Mouse (Mus musculus): Measurements from ENCODE around the gene Rhoa. TPM values are rescaled to one million over a fixed set of nuclear protein-coding genes. Genes with fewer than 3 reads are reported as not detected.

Gene Rhoa
- polyA plus RNA-seq, 1 experiment from 2014 or later, result 290 TPM

DNA sequence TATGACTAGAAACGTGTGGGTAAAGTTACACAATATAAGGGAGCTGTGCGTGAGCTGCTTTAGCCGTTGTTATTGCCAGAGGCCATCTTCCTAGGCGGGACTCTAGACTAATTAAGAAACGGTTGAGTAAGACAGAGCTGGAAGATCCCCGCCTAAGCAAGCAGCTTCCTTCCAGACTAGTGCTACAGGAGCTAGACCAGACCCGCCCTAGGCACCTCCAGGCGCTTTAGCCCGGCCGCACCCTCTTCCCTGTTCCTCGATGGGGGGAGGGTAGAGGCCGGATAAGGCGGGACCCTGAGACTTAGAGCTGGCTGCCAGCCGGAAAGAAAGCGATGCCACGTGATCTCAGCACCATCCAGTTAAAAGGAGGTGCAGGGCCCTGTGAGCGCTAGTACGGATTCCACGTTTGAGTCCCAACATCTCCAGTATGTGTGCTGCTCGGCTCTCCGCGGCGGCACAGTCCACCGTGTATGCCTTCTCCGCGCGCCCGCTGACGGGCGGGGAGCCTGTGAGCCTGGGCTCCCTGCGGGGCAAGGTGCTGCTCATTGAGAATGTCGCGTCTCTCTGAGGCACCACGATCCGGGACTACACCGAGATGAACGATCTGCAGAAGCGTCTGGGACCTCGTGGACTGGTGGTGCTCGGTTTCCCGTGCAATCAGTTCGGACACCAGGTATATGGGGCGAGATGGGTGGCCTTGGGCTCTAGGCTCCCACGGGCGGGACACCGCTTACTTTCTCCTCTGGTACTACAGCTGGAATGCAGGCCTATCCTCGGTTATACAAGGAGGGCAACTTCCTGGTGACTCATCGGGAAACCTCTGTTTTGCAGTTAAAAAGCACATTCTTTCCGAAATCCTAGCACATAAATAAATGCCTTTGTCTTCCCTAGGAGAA is 33.2 kb downstream of the Rhoa start, which contains the start of gene Gpx1:
Gene Gpx1 (plus strand): TSS at position 18 of the 896 bp plus-strand sequence.
- DNase-seq (ENCODE audit: extremely low spot score, low spot score), result peak; percentile 91
- WGBS, result under 1% methylated on average over 49 of the region's 49 CpGs
- peaks cover 56% of the 10 kb centered on the region for H3K36me3 ChIP-seq (replicated peaks)
- peaks cover 41% of the 10 kb centered on the region for H3K4me1 ChIP-seq
- peak within 1 kb of the TSS; percentile 92 for H3K27ac ChIP-seq
- H3K9me3 ChIP-seq, result no peaks in the 10 kb centered on the region
- H3K4me3 ChIP-seq, result peak within 1 kb of the TSS; percentile 68
- H3K27me3 ChIP-seq (ENCODE audit: poor library complexity, severe bottlenecking), result no peaks in the 10 kb centered on the region

DNA sequence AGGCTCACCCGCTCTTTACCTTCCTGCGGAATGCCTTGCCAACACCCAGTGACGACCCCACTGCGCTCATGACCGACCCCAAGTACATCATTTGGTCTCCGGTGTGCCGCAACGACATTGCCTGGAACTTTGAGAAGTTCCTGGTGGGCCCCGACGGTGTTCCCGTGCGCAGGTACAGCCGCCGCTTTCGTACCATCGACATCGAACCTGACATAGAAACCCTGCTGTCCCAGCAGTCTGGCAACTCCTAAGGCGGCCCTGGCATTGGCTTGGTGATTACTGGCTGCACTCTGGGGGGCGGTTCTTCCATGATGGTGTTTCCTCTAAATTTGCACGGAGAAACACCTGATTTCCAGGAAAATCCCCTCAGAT is 33.9 kb downstream of the Rhoa start:
- Histone ChIP-seq H3K9me3 (no peaks in the 10 kb centered on the region), H3K4me3 (peak overlapping the region; percentile 68), H3K27ac (peak overlapping the region; percentile 92), H3K27me3 (ENCODE audit: poor library complexity, severe bottlenecking) (no peaks in the 10 kb centered on the region), H3K36me3 (replicated peaks) (peaks cover 48% of the 10 kb centered on the region), H3K4me1 (peaks cover 41% of the 10 kb centered on the region)
- DNase-seq (ENCODE audit: extremely low spot score, low spot score), result no peak
- WGBS, result 18% methylated on average over 20 of the region's 20 CpGs

DNA sequence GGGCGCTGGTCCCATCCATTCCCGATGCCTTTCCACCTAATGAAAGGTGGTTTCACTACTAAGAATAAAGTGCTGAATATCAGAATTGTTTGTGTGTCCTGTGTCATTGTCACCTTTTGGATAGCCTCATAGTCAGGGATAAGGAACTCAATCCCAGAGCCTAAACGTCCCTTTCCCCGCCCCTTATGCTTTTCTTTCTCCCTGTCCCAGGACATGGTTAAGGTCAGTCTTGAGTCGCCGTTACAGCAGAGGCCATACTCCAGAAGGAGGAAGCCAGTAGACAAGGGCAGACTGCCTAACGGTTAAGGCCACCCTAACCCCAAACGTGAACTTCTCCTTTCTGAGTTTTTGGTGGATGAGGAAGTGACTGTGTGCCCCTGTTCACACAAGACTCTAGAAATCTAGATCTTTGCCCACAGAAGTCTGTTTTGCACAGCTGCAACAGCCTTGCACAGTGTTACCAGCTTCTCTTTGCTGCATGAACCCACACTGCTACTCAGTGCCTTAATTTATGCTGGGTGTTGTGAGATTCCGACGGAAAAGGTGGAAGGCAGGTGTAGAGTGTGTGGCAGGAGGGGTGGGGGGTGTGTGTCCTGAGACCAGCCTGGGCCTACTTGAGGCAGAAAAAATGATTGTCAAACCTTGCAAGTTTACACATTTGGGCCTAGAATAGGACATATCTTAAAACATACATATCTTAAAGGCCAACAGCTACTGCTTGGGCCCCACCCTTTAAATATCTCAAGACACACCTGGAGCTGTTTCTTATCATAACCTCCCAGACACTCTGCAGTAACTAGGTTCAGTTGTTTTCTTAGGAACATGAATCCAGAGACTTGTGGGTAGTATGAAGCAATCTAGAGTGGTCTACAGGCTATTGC is 34.6 kb downstream of the Rhoa start:
- Histone ChIP-seq H3K4me1 (peaks cover 41% of the 10 kb centered on the region), H3K27me3 (ENCODE audit: poor library complexity, severe bottlenecking) (no peaks in the 10 kb centered on the region), H3K4me3 (peak overlapping the region; percentile 68), H3K36me3 (replicated peaks) (peaks cover 42% of the 10 kb centered on the region), H3K9me3 (no peaks in the 10 kb centered on the region), H3K27ac (peak overlapping the region; percentile 92)
- DNase-seq (ENCODE audit: extremely low spot score, low spot score), result no peak
- 74% methylated on average over 10 of the region's 10 CpGs for WGBS

DNA sequence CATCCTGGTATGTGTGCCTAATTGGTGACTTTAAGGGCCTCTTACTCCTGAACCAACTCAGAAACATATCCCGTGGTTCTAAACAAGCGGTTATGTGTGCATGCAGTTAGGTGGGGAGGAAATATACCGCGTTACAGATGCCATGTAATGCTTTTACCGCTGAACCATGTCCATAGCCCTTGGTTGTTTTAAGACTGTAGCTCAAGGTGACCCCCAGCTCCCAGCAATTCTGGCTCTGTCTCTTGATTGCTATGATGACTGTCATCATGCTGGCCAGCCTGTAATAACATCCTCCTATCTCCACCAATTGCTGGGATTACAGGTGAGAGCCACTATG is 35.2 kb downstream of the Rhoa start:
- WGBS, result 91% methylated on average over 5 of the region's 5 CpGs

DNA sequence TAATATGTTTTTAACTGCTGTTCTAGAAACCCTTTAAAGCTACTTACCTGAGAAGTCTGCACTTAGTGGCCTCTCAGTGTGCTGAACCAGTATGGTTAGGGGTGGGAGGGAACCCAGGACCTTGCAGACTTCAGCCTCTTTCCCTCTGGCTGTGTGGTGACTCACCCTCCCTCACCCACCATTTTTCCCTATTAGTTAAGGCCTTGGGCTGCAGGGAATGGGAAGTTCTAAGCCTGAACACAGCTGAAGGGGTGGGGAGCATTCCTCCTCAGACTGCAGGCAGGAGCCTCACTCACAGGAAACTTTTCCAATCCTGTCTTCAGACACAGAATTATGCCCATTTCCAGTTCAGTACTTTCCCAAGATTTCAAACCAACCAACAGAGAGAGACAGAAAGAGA is 35.9 kb downstream of the Rhoa start:
- Histone ChIP-seq H3K4me3 (no peak overlapping the region), H3K27me3 (ENCODE audit: poor library complexity, severe bottlenecking) (no peaks in the 10 kb centered on the region), H3K27ac (peak overlapping the region; percentile 54; the same call in 1 of the 2 replicates), H3K36me3 (replicated peaks) (peaks cover 29% of the 10 kb centered on the region), H3K4me1 (peaks cover 45% of the 10 kb centered on the region), H3K9me3 (no peaks in the 10 kb centered on the region)
- DNase-seq (ENCODE audit: extremely low spot score, low spot score), result no peak

More for the DNA sequence above, 35.2 kb downstream of the Rhoa start:
- Histone ChIP-seq H3K27me3 (ENCODE audit: poor library complexity, severe bottlenecking) (no peaks in the 10 kb centered on the region), H3K27ac (peak overlapping the region; percentile 36; the same call in 1 of the 2 replicates), H3K4me3 (no peak overlapping the region), H3K36me3 (replicated peaks) (peaks cover 36% of the 10 kb centered on the region), H3K9me3 (no peaks in the 10 kb centered on the region), H3K4me1 (peaks cover 41% of the 10 kb centered on the region)
- no peak for DNase-seq (ENCODE audit: extremely low spot score, low spot score)

DNA sequence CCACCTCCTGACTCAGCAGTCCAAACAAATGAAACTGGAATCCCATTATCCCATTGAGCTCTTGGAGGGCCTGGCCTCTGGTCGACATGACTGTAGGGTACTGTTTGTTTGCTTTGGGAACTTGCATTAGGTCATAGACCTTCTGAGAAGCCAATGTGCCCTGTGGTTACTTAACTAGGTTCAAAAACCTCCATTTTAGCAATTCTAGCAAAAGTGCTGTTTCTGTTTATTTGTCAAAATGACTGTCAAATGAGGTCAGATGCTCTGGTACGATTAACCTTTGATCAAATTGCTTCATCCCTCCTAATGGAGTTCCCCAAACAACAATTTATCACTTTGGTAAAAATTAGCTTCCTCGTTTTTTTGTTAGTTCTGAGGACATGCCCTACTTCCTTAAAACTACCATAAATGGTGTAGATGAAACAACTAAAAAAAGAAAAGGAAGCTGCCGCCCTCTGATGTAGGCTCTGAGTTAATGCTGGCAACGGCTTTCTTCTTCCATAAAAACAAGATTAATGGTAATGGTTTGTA is 36.4 kb downstream of the Rhoa start:
- Histone ChIP-seq H3K9me3 (no peaks in the 10 kb centered on the region), H3K4me1 (peaks cover 50% of the 10 kb centered on the region), H3K36me3 (replicated peaks) (peaks cover 28% of the 10 kb centered on the region), H3K27me3 (ENCODE audit: poor library complexity, severe bottlenecking) (no peaks in the 10 kb centered on the region), H3K27ac (peak overlapping the region; percentile 54; the same call in 1 of the 2 replicates), H3K4me3 (no peak overlapping the region)
- WGBS, result 66% methylated on average over 5 of the region's 5 CpGs
- DNase-seq (ENCODE audit: extremely low spot score, low spot score), result no peak

DNA sequence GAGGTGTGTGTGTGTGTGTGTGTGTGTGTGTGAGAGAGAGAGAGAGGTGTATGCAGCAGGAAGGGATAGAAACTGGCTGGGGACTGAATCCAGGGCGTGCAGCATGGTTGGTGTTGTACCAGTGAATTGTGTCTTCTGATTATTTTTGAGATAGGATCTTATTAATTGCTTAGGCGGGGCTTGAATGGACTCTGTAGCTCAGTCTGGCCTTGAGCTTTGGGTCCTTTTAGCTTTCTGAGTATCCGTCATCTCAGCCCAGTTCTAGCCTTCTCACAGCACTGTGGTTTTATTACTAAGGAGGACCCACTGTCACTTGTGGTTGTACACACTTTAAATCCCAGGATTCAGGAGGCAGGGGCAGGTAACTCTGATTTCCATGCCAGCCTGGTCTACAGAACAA is 37.4 kb downstream of the Rhoa start:
- H3K27ac ChIP-seq, result 0 out of 2 replicates have a peak overlapping the region, but pooled peaks have one; percentile 16
- DNase-seq (ENCODE audit: extremely low spot score, low spot score), result no peak
- no peaks in the 10 kb centered on the region for H3K27me3 ChIP-seq (ENCODE audit: poor library complexity, severe bottlenecking)
- H3K4me1 ChIP-seq, result peaks cover 44% of the 10 kb centered on the region
- H3K9me3 ChIP-seq, result no peaks in the 10 kb centered on the region
- H3K36me3 ChIP-seq (replicated peaks), result peaks cover 20% of the 10 kb centered on the region
- H3K4me3 ChIP-seq, result no peak overlapping the region
- 79% methylated on average over 3 of the region's 3 CpGs for WGBS

DNA sequence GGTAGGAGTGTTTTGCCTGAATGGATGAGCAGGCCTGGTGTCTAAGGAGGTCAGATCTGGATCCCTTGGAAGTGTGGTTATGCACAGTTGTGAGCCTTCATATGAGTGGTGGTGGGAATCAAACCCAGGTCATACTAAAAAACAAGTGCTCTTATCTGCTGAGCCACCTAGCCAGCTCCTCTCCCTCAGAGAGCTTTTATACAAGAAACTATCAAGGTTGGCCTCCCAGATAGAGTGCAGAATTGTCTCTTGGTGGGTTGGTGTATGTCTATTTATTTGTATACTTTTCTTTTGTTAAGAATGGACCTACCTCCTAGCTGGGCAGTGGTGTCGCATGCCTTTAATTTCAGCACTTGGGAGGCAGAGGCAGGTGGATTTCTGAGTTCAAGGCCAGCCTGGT is 37.9 kb downstream of the Rhoa start:
- no peak for DNase-seq (ENCODE audit: extremely low spot score, low spot score)
- no peaks in the 10 kb centered on the region for H3K27me3 ChIP-seq (ENCODE audit: poor library complexity, severe bottlenecking)
- H3K36me3 ChIP-seq (replicated peaks), result peaks cover 17% of the 10 kb centered on the region
- H3K27ac ChIP-seq, result 0 out of 2 replicates have a peak overlapping the region, but pooled peaks have one; percentile 16
- WGBS, result 97% methylated on average over 1 of the region's 1 CpGs
- no peak overlapping the region for H3K4me3 ChIP-seq
- peaks cover 44% of the 10 kb centered on the region for H3K4me1 ChIP-seq
- no peaks in the 10 kb centered on the region for H3K9me3 ChIP-seq

DNA sequence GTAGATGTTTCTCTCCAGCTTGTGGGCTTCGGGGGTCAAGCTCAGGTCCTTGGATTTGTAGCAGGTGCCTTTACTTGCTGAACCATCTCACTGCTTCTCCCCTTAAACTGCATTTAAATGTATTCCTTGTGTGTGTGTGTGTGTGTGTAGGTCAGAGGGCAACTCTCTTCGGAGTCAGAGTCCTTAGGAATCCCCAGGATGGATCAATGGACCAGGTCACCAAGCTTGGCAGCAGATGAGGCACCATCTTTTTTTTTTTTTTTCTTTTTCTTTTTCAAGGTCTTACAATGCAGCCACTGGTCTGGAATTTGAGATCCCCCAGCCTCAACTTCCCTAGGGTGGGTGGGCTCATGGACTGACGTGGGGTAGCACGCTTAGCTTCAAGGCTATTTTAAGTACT is 38.5 kb downstream of the Rhoa start:
- 86% methylated on average over 4 of the region's 4 CpGs for WGBS
- Histone ChIP-seq H3K9me3 (no peaks in the 10 kb centered on the region), H3K27ac (no peak overlapping the region), H3K27me3 (ENCODE audit: poor library complexity, severe bottlenecking) (no peaks in the 10 kb centered on the region), H3K36me3 (replicated peaks) (peaks cover 17% of the 10 kb centered on the region), H3K4me1 (peaks cover 46% of the 10 kb centered on the region), H3K4me3 (no peak overlapping the region)
- DNase-seq (ENCODE audit: extremely low spot score, low spot score), result no peak

DNA sequence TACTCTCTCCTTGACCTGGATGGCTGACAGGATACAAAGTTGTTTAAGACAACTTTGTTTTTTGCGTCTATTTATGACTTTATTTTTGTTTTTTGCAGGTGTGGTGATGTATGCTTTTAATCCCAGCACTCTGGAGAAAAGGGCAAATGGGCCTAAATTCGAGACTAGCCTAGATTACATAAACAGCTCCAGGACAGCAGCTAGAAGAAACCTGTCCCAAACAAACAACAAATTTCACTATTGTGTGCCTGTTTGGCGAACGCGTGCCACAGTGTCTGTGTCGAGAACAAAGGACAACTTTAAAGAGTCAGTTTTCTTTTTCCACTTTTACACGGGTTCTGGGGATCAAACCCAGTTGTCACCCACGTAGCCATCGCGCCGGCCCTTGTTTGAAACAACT is 41.1 kb downstream of the Rhoa start:
- Histone ChIP-seq H3K27me3 (ENCODE audit: poor library complexity, severe bottlenecking) (no peaks in the 10 kb centered on the region), H3K4me1 (peaks cover 24% of the 10 kb centered on the region), H3K27ac (peak overlapping the region; percentile 96), H3K4me3 (peak overlapping the region; percentile 91), H3K9me3 (no peaks in the 10 kb centered on the region), H3K36me3 (replicated peaks) (peaks cover 24% of the 10 kb centered on the region)
- no peak for DNase-seq (ENCODE audit: extremely low spot score, low spot score)
- WGBS, result 9% methylated on average over 11 of the region's 11 CpGs

DNA sequence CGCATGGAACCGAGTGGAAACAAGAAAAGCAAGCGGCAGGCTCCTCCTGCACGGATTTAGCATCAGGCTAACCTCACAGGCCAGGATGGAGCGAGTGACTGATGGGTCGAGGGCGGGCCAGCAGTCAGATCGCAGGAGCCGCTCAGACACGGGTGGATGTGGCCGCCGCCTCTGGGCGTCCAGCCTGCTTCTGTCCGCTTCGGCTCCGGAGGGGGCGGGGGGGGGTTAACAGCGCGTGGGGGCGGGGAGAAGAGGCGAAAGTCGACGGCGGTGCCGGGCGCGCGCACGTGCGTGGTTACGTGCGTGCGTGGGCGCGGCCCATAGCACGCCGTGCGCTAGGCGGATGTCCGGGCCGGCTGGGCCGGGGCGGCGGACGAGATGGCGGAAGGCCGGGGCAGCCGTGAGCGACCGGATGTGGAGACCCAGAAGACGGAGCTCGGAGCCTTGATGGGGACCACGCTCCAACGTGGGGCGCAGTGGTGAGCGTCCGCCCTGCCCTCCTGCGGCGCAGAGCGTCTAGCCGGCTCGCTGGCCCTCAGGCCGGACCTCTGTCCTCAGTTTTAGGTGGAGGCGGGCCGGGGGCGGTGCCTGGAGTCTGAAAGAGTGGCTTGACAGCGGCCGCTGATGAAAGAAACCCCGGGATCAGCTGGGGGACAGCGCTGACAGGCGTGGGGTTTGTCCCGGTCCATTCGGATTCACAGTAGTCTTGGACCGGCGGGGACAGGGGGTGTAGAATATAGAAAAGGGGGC is 41.8 kb downstream of the Rhoa start, which contains the start of gene Usp4:
Gene Usp4 (plus strand): TSS at position 314 of the 750 bp plus-strand sequence.
- Histone ChIP-seq H3K4me1 (peaks cover 21% of the 10 kb centered on the region), H3K36me3 (replicated peaks) (peaks cover 31% of the 10 kb centered on the region), H3K27me3 (ENCODE audit: poor library complexity, severe bottlenecking) (no peaks in the 10 kb centered on the region), H3K27ac (peak within 1 kb of the TSS; percentile 96), H3K4me3 (peak within 1 kb of the TSS; percentile 91), H3K9me3 (no peaks in the 10 kb centered on the region)
- under 1% methylated on average over 75 of the region's 75 CpGs for WGBS
- DNase-seq (ENCODE audit: extremely low spot score, low spot score), result peak; percentile 87

DNA sequence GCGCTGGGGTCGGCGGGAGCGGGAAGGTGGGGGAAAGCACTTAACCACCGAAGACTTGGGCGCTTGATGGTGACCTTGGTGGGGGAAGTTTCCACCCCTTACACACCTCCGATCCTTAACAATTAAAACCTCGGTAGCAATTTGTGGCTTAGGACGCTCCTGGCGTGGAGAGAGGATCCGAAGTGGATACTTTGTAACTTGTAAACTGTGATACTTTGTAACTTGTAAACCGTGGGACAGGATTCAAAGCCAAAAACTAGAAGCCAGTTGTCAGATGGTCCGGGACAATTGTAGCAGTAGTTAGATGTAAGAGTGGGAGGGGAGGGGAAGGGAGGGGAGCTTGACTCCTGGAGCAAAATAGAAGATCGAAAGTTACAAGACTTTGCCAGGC is 42.4 kb downstream of the Rhoa start:
- Histone ChIP-seq H3K36me3 (replicated peaks) (peaks cover 36% of the 10 kb centered on the region), H3K4me1 (peaks cover 21% of the 10 kb centered on the region), H3K9me3 (no peaks in the 10 kb centered on the region), H3K27me3 (ENCODE audit: poor library complexity, severe bottlenecking) (no peaks in the 10 kb centered on the region), H3K4me3 (peak overlapping the region; percentile 91), H3K27ac (peak overlapping the region; percentile 96)
- DNase-seq (ENCODE audit: extremely low spot score, low spot score), result no peak
- WGBS, result 12% methylated on average over 14 of the region's 14 CpGs

All from forebrain, embryonic 10.5 days (tissue).